Mouse (Mus musculus): ENCODE results near the gene Tmem114.

DNA sequence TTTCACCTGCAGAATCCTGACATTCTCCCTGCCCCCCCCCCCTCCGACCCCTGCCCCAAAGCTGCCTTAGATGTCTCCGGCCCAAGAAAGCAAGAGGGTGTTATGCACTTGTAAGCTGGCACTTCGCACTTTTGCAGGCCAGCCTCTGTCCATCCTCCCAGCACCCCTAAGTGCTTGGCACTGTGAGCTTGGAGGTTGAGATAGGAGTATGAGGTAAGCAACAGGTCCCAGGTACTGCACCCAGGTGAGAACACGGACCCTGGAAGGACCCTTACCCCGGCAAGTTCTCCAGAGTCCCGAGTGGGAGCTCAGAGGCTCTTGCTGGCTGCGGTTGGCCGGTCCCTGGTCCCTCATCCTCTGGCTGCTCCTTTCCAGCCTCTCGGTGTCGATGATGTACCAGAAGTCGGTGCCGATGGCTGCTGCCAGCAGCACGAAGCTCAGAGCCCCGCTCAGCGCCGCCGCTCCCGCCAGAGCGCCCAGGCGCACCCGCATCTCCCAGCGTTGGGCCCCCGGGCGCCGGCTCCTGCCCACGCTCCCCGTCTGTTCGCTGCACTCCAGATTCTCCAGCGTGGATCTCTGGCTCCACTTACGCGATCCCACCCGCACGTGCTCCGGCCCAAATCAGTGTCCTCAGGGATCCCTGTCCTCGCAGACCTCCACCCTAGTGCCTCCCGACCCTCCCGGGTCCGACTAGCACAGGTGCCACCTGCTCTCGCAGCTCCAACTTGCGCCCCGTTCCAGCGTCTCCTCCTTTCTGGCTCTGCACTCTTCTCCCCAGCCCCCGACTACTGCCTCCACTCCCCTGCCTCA lies 570 bp downstream of the Tmem114 start:
- no peak for TF ChIP-seq POLR2A (IDR thresholded peaks at IDR 0.05; ENCODE audit: insufficient read depth, low read depth, low read length)
- no peak for TF ChIP-seq CTCF (IDR thresholded peaks at IDR 0.05)
